Mouse (Mus musculus): Measurements from ENCODE around the gene Bckdhb. TPM values are rescaled to one million over a fixed set of nuclear protein-coding genes. Genes with fewer than 3 reads are reported as not detected.

The Bckdhb gene
- polyA plus RNA-seq, 1 experiment from 2014 or later, result 66.3 TPM

DNA sequence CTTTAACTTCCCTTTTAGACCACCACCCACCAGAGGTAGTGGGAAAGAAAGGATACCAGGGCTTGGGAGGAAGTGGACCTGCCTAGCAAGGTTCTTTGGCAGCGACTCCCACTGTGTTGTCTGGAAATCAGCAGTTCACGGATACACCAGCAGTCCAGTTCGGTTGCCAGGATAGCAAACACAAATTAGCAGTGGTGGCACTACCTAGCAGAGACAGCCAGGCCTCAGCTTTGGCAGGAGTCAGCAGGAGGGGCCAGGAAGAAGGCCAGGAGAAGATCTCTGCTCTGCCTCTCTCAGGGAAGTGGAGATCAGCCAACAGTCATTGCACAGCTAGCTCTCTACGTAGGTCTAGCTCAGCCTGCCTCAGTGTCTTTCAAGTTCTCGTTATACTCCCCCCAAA lies 159.7 kb downstream of the Bckdhb start:
- no peaks in the 10 kb centered on the region for H3K9me3 ChIP-seq (ENCODE audit: control insufficient read depth, low read length)
- no peak overlapping the region for H3K4me2 ChIP-seq (ENCODE audit: low read depth, severe bottlenecking)
- 90% methylated on average over 5 of the region's 5 CpGs for WGBS
- no peak overlapping the region for H3K27ac ChIP-seq (replicated peaks; ENCODE audit: low read depth, low read length)
- DNase-seq (ENCODE audit: low spot score) (no peak), ATAC-seq (ENCODE audit: insufficient number of reproducible peaks, low FRiP score, low TSS enrichment, low read depth) (no peak)
- H3K4me1 ChIP-seq (ENCODE audit: control insufficient read depth, insufficient read depth, low read length), result no peaks in the 10 kb centered on the region
- H3K36me3 ChIP-seq (ENCODE audit: control insufficient read depth, insufficient read depth, low read length), result no peaks in the 10 kb centered on the region
- H3K27me3 ChIP-seq (ENCODE audit: control insufficient read depth, insufficient read depth, low read length), result no peaks in the 10 kb centered on the region
- no peak overlapping the region for H3K9ac ChIP-seq (ENCODE audit: low read length)
- H3K4me3 ChIP-seq (ENCODE audit: low read depth, low read length), result no peak overlapping the region

DNA sequence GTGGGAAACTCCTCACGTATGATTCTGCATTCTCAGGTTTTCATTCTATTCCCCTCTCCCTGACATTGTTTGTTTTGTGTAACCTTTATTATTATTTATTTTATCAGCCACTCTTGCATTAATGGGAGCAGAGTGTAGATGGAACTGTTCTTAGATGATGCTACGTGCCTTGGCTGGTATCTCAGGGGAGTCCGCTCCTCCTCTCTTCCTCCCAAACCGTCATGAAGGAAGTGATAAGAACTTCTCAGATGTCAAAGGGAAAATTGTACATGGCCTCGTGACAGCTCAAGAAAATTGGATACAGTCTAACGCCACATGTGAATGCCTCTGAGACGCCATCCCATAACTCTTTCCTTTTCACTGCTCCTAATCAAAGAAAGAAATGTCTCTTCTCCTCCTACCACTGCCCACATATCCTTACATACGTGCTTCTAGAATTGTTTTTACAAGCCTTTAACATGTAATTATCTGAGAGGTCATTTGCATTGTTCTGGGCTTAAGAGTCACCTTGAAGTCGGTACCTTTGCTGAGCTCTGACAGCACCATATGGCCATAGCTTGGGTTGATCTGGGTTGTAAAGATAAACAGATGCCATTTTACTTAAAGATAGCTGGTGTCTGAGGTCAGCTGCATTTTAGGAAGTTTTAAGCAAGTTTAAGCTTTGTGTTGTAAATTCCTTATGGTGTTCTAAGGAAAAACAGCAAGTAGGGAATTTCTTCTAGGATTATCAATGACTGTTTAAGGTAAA lies 165.5 kb downstream of the Bckdhb start:
- Histone ChIP-seq H3K36me3 (ENCODE audit: control insufficient read depth, insufficient read depth, low read length) (no peaks in the 10 kb centered on the region), H3K9ac (ENCODE audit: low read length) (no peak overlapping the region), H3K27ac (replicated peaks; ENCODE audit: low read depth, low read length) (no peak overlapping the region), H3K4me2 (ENCODE audit: low read depth, severe bottlenecking) (no peak overlapping the region), H3K27me3 (ENCODE audit: control insufficient read depth, insufficient read depth, low read length) (no peaks in the 10 kb centered on the region), H3K9me3 (ENCODE audit: control insufficient read depth, low read length) (no peaks in the 10 kb centered on the region), H3K4me1 (ENCODE audit: control insufficient read depth, insufficient read depth, low read length) (no peaks in the 10 kb centered on the region), H3K4me3 (ENCODE audit: low read depth, low read length) (no peak overlapping the region)
- DNase-seq (ENCODE audit: low spot score) (no peak), ATAC-seq (ENCODE audit: insufficient number of reproducible peaks, low FRiP score, low TSS enrichment, low read depth) (no peak)
- 63% methylated on average over 9 of the region's 9 CpGs for WGBS

GRCm38 (mm10) chr9:84092994-84093393 lies 168.0 kb downstream of the Bckdhb start:
- Histone ChIP-seq H3K4me2 (ENCODE audit: low read depth, severe bottlenecking) (no peak overlapping the region), H3K27me3 (ENCODE audit: control insufficient read depth, insufficient read depth, low read length) (no peaks in the 10 kb centered on the region), H3K36me3 (ENCODE audit: control insufficient read depth, insufficient read depth, low read length) (no peaks in the 10 kb centered on the region), H3K9me3 (ENCODE audit: control insufficient read depth, low read length) (no peaks in the 10 kb centered on the region), H3K9ac (ENCODE audit: low read length) (no peak overlapping the region), H3K27ac (replicated peaks; ENCODE audit: low read depth, low read length) (no peak overlapping the region), H3K4me1 (ENCODE audit: control insufficient read depth, insufficient read depth, low read length) (no peaks in the 10 kb centered on the region), H3K4me3 (ENCODE audit: low read depth, low read length) (no peak overlapping the region)
- DNase-seq (ENCODE audit: low spot score), result no peak
- 91% methylated on average over 8 of the region's 8 CpGs for WGBS
- ATAC-seq (ENCODE audit: insufficient number of reproducible peaks, low FRiP score, low TSS enrichment, low read depth), result no peak

DNA sequence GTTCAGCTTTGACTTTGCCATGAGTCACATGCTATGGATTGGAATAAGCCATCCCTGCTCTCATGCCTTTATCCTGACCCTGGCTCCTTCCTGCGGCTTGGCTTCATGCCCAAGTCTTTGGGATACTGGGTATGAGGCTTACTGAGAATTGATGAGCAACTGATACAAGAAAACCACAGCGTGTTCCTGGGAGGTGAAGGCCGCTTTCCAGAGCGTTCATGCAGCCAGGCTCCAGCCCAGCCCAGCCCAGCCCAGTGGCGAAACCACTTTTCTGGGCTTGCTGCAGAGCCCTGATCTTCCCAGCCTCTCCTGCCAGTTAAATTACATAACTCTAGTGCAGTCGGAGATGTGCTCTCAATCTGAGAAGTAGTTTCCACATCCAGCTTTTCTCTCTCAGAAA lies 169.2 kb downstream of the Bckdhb start:
- no peaks in the 10 kb centered on the region for H3K36me3 ChIP-seq (ENCODE audit: control insufficient read depth, insufficient read depth, low read length)
- WGBS, result 92% methylated on average over 6 of the region's 6 CpGs
- no peak overlapping the region for H3K27ac ChIP-seq (replicated peaks; ENCODE audit: low read depth, low read length)
- H3K9ac ChIP-seq (ENCODE audit: low read length), result no peak overlapping the region
- ATAC-seq (ENCODE audit: insufficient number of reproducible peaks, low FRiP score, low TSS enrichment, low read depth) (no peak), DNase-seq (ENCODE audit: low spot score) (no peak)
- H3K4me1 ChIP-seq (ENCODE audit: control insufficient read depth, insufficient read depth, low read length), result no peaks in the 10 kb centered on the region
- no peak overlapping the region for H3K4me2 ChIP-seq (ENCODE audit: low read depth, severe bottlenecking)
- H3K4me3 ChIP-seq (ENCODE audit: low read depth, low read length), result no peak overlapping the region
- no peaks in the 10 kb centered on the region for H3K27me3 ChIP-seq (ENCODE audit: control insufficient read depth, insufficient read depth, low read length)
- no peaks in the 10 kb centered on the region for H3K9me3 ChIP-seq (ENCODE audit: control insufficient read depth, low read length)

DNA sequence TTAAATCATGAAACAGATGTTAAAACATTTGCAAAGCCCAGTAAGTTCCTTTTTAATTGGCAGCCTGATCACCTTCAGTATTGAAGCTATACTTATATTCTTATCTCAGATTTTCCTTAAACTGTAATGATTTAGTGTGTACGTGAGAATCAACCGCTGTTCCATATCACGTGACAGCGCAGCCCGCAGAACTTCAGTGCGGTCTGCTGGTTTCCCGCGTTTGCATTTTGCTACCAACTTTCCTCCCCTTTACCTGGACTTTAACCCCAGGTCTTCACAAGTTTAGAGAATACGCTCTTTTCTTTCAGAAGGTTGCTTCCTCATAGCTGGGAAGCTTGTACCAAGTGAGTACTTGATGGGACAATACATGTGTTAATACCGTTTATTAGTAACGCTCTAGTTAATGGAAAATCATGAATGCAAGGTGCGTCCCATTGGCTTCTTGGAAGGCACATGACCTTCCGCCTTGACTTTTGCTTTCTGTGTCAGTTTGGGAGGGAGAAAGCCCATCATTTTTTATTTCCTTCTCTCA lies 171.6 kb downstream of the Bckdhb start:
- H3K4me2 ChIP-seq (ENCODE audit: low read depth, severe bottlenecking), result no peak overlapping the region
- no peaks in the 10 kb centered on the region for H3K4me1 ChIP-seq (ENCODE audit: control insufficient read depth, insufficient read depth, low read length)
- 95% methylated on average over 13 of the region's 13 CpGs for WGBS
- H3K9ac ChIP-seq (ENCODE audit: low read length), result no peak overlapping the region
- H3K36me3 ChIP-seq (ENCODE audit: control insufficient read depth, insufficient read depth, low read length), result no peaks in the 10 kb centered on the region
- H3K27me3 ChIP-seq (ENCODE audit: control insufficient read depth, insufficient read depth, low read length), result no peaks in the 10 kb centered on the region
- H3K4me3 ChIP-seq (ENCODE audit: low read depth, low read length), result no peak overlapping the region
- DNase-seq (ENCODE audit: low spot score) (no peak), ATAC-seq (ENCODE audit: insufficient number of reproducible peaks, low FRiP score, low TSS enrichment, low read depth) (no peak)
- no peaks in the 10 kb centered on the region for H3K9me3 ChIP-seq (ENCODE audit: control insufficient read depth, low read length)
- no peak overlapping the region for H3K27ac ChIP-seq (replicated peaks; ENCODE audit: low read depth, low read length)

- Histone ChIP-seq H3K36me3 (ENCODE audit: control insufficient read depth, insufficient read depth, low read length) (no peaks in the 10 kb centered on the region), H3K27me3 (ENCODE audit: control insufficient read depth, insufficient read depth, low read length) (no peaks in the 10 kb centered on the region), H3K9ac (ENCODE audit: low read length) (no peak overlapping the region), H3K4me1 (ENCODE audit: control insufficient read depth, insufficient read depth, low read length) (no peaks in the 10 kb centered on the region), H3K27ac (replicated peaks; ENCODE audit: low read depth, low read length) (no peak overlapping the region), H3K4me3 (ENCODE audit: low read depth, low read length) (no peak overlapping the region), H3K4me2 (ENCODE audit: low read depth, severe bottlenecking) (no peak overlapping the region), H3K9me3 (ENCODE audit: control insufficient read depth, low read length) (no peaks in the 10 kb centered on the region)
- 94% methylated on average over 7 of the region's 7 CpGs for WGBS
- ATAC-seq (ENCODE audit: insufficient number of reproducible peaks, low FRiP score, low TSS enrichment, low read depth) (no peak), DNase-seq (ENCODE audit: low spot score) (no peak)
These were observed 178.4 kb downstream of the Bckdhb start for GRCm38 (mm10) chr9:84103344-84103743.

GRCm38 (mm10) chr9:84106438-84106837 lies 181.5 kb downstream of the Bckdhb start:
- Histone ChIP-seq H3K4me2 (ENCODE audit: low read depth, severe bottlenecking) (no peak overlapping the region), H3K4me1 (ENCODE audit: control insufficient read depth, insufficient read depth, low read length) (peaks cover 11% of the 10 kb centered on the region; the same call in 1 of the 2 replicates), H3K9me3 (ENCODE audit: control insufficient read depth, low read length) (no peaks in the 10 kb centered on the region), H3K4me3 (ENCODE audit: low read depth, low read length) (no peak overlapping the region), H3K27me3 (ENCODE audit: control insufficient read depth, insufficient read depth, low read length) (no peaks in the 10 kb centered on the region), H3K36me3 (ENCODE audit: control insufficient read depth, insufficient read depth, low read length) (no peaks in the 10 kb centered on the region), H3K9ac (ENCODE audit: low read length) (no peak overlapping the region), H3K27ac (replicated peaks; ENCODE audit: low read depth, low read length) (no peak overlapping the region)
- no peak for ATAC-seq (ENCODE audit: insufficient number of reproducible peaks, low FRiP score, low TSS enrichment, low read depth)
- WGBS, result 88% methylated on average over 2 of the region's 2 CpGs
- no peak for DNase-seq (ENCODE audit: low spot score)

DNA sequence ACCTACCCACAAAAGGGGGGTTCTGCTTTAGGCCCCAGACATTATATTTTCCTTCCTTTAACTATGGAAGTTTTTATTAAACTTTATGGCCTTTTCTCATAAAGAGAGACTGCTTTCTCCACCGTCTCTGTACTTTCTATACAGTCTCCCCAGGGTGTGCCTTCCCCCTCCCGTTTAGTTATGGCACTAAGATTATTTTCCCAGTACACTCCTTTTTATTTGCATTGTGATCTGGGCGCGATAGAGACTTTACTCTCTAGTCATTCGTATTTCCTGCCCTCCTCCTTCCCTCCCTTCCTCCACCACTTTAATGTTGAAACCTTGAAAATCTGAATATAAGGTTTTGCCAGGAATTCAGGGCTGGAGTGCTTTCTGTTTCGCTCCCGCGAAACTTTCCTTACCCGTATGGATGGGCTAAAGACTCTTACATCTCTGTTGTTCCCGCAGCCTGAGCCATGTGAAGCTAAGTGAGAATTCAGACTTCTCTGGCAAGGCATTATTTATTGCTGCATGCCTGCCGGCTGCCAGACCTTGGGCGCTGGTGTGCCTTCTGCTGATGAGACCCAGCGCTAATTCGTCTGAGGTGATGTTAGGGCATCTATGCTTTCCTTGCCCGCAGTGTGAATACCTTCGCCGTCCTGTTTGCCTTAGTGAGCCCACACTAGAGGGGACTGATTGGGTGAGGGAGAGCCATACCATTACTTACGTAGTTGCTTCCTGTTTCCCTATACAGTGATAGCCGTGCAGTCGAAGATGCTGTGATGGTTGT lies 182.3 kb downstream of the Bckdhb start:
- H3K4me1 ChIP-seq (ENCODE audit: control insufficient read depth, insufficient read depth, low read length), result peaks cover 11% of the 10 kb centered on the region; the same call in 1 of the 2 replicates
- H3K4me2 ChIP-seq (ENCODE audit: low read depth, severe bottlenecking), result no peak overlapping the region
- no peaks in the 10 kb centered on the region for H3K27me3 ChIP-seq (ENCODE audit: control insufficient read depth, insufficient read depth, low read length)
- WGBS, result 61% methylated on average over 20 of the region's 20 CpGs
- H3K27ac ChIP-seq (replicated peaks; ENCODE audit: low read depth, low read length), result no peak overlapping the region
- no peaks in the 10 kb centered on the region for H3K36me3 ChIP-seq (ENCODE audit: control insufficient read depth, insufficient read depth, low read length)
- ATAC-seq (ENCODE audit: insufficient number of reproducible peaks, low FRiP score, low TSS enrichment, low read depth) (no peak), DNase-seq (ENCODE audit: low spot score) (no peak)
- no peak overlapping the region for H3K9ac ChIP-seq (ENCODE audit: low read length)
- H3K4me3 ChIP-seq (ENCODE audit: low read depth, low read length), result no peak overlapping the region
- H3K9me3 ChIP-seq (ENCODE audit: control insufficient read depth, low read length), result no peaks in the 10 kb centered on the region

All from limb, embryonic 11.5 days (tissue).